Mouse (Mus musculus) mature B cell (primary cell): Measurements from ENCODE around the gene Olfr1418.

ENCODE experiments used
- in situ Hi-C: fragments of 300-500 bp; cut with MboI; formaldehyde crosslinking; loops from 2 replicates; pipeline ENCODE4 v1.14.3; 2019

The Olfr1418 gene

GRCm38 (mm10) chr19:11810856-11811255 lies 50.0 kb downstream of the Olfr1418 start:
- in situ Hi-C loops, result no loop called here

GRCm38 (mm10) chr19:11810003-11810758 lies 50.7 kb downstream of the Olfr1418 start:
- in situ Hi-C loops, result no loop called here

DNA sequence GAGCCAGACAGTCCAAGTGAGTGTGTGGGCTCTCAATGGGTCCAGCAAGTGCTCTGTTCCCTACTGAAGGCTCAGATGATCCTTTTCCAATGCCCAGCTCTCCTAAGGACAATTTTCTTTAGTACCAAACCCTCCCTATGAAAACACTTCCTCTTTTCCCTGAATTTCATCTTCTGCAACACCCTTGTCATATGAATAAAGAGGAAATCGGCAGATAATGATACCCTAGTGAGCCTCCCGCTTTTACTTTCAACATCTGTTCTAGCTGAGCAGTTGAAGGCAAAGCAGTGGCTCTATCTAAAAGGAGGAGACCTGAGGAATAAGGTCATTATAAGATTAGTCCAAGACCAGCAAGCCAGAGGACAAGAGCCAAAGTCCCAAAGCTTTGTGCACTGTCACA lies 52.4 kb downstream of the Olfr1418 start:
- in situ Hi-C loops, result no loop called here

GRCm38 (mm10) chr19:11807822-11808221 lies 53.0 kb downstream of the Olfr1418 start:
- in situ Hi-C loops, result no loop called here

- in situ Hi-C loops, result no loop called here
Measured at GRCm38 (mm10) chr19:11807251-11807650, 53.6 kb downstream of the Olfr1418 start.

- in situ Hi-C loops, result no loop called here
Measured at GRCm38 (mm10) chr19:11804423-11804822, 56.4 kb downstream of the Olfr1418 start.
